Mouse (Mus musculus) embryonic facial prominence, embryonic 14.5 days (tissue): Measurements from ENCODE around the gene Apex1. TPM values are rescaled to one million over a fixed set of nuclear protein-coding genes. Genes with fewer than 3 reads are reported as not detected.
"Not testable (repeated sequence)": the region's sequence is repeated elsewhere in the genome, so short reads cannot be mapped to it uniquely, and the experiment has no call there.

Experiments used
- ATAC-seq: fragments of 200-750 bp; cut with Nextera tagmentation; 2 replicates; pipeline ENCODE4 v1.8.0; 2017; ENCODE audit warnings: low read depth, moderate number of reproducible peaks, moderate TSS enrichment
- DNase-seq: peaks from one replicate; pipeline ENCODE4 v3.0.0-alpha.2; 2015; ENCODE audit warnings: low spot score
- H3K27ac ChIP-seq: fragments of 300-500 bp; sonication (generic); replicated peaks from 2 replicates; pipeline ENCODE4 v1.5.1; 2014; ENCODE audit warnings: low read depth, mild to moderate bottlenecking, low read length, moderate library complexity
- H3K27me3 ChIP-seq: fragments of 300-500 bp; sonication (generic); replicated peaks from 2 replicates; pipeline ENCODE4 v1.6.1; 2014; ENCODE audit warnings: low read length; ENCODE audit not compliant: control insufficient read depth, insufficient read depth
- H3K36me3 ChIP-seq: fragments of 300-500 bp; sonication (generic); 2 replicates; pipeline ENCODE4 v1.6.1; 2014; ENCODE audit warnings: low read length, mixed read lengths; ENCODE audit not compliant: control insufficient read depth, insufficient read depth
- H3K4me1 ChIP-seq: fragments of 300-500 bp; sonication (generic); 2 replicates; pipeline ENCODE4 v1.6.1; 2014; ENCODE audit warnings: antibody characterized with exemption, low read length; ENCODE audit not compliant: control insufficient read depth, insufficient read depth
- H3K4me2 ChIP-seq: fragments of 300-500 bp; sonication (generic); 2 replicates; pipeline ENCODE4 v1.6.1; 2014; ENCODE audit warnings: low read depth, mild to moderate bottlenecking, low read length, moderate library complexity, mixed read lengths
- H3K4me3 ChIP-seq: fragments of 300-500 bp; sonication (generic); 2 replicates; pipeline ENCODE4 v1.5.1; 2014; ENCODE audit warnings: low read depth, mild to moderate bottlenecking, low read length
- H3K9ac ChIP-seq: fragments of 300-500 bp; sonication (generic); 2 replicates; pipeline ENCODE4 v1.6.1; 2014; ENCODE audit warnings: low read depth, mild to moderate bottlenecking, low read length, moderate library complexity, mixed read lengths
- H3K9me3 ChIP-seq: fragments of 300-500 bp; sonication (generic); 2 replicates; pipeline ENCODE4 v1.6.1; 2016; ENCODE audit warnings: low read length; ENCODE audit not compliant: control insufficient read depth
- WGBS: fragments of 180-500 bp; shearing (Covaris S2); extraction: QIAGEN DNeasy Blood & Tissue Kit; methylation state at CpG from one replicate; pipeline ENCODE4 v1.1.7; 2014; 5-methylcytosine and 5-hydroxymethylcytosine counted together
- polyA plus RNA-seq: library from polyadenylated mRNA; unstranded; fragments of >200 nt; fragmentation: Nextera tagmentation; extraction: Ambion mirVana; gene quantifications from 2 replicates; pipeline ENCODE4 v1.2.1, GENCODE M21; 2014

Gene Apex1
- polyA plus RNA-seq, 1 experiment from 2014 or later = 177 TPM

GRCm38 (mm10) chr14:50973054-50973453 lies 48.3 kb downstream of the Apex1 start:
- not testable (repeated sequence) for H3K9me3 ChIP-seq

GRCm38 (mm10) chr14:50973700-50974099 lies 48.9 kb downstream of the Apex1 start:
- Histone ChIP-seq H3K9ac (no peak overlapping the region), H3K4me2 (no peak overlapping the region), H3K27ac (no peak overlapping the region), H3K9me3 (no peaks in the 10 kb centered on the region), H3K4me3 (no peak overlapping the region), H3K27me3 (no peaks in the 10 kb centered on the region), H3K4me1 (no peaks in the 10 kb centered on the region; the same call in 1 of the 2 replicates), H3K36me3 (no peaks in the 10 kb centered on the region)
- DNase-seq (peak; percentile 39), ATAC-seq (no peak)
- WGBS = 45% methylated on average over 4 of the region's 4 CpGs

More at GRCm38 (mm10) chr14:50973054-50973453, 48.3 kb downstream of the Apex1 start:
- 89% methylated on average over 4 of the region's 5 CpGs for WGBS
- not testable (repeated sequence) for H3K27me3 ChIP-seq, H3K9ac ChIP-seq, H3K27ac ChIP-seq, ATAC-seq, H3K4me2 ChIP-seq, DNase-seq, H3K4me3 ChIP-seq, H3K4me1 ChIP-seq, H3K36me3 ChIP-seq

GRCm38 (mm10) chr14:50975001-50975400 lies 50.2 kb downstream of the Apex1 start:
- WGBS = 59% methylated on average over 5 of the region's 5 CpGs
- Histone ChIP-seq H3K36me3 (no peaks in the 10 kb centered on the region), H3K27ac (no peak overlapping the region)

GRCm38 (mm10) chr14:50976674-50977073 lies 51.9 kb downstream of the Apex1 start:
- H3K4me3 ChIP-seq = peak overlapping the region; percentile 6; the same call in 1 of the 2 replicates
- no peak overlapping the region for H3K27ac ChIP-seq
- H3K9ac ChIP-seq = 0 out of 2 replicates have a peak overlapping the region, but pooled peaks have one; percentile 34
- H3K9me3 ChIP-seq = no peaks in the 10 kb centered on the region
- H3K27me3 ChIP-seq = no peaks in the 10 kb centered on the region
- DNase-seq (peak; percentile 67), ATAC-seq (no peak)
- no peaks in the 10 kb centered on the region for H3K4me1 ChIP-seq
- peak overlapping the region; percentile 35 for H3K4me2 ChIP-seq
- H3K36me3 ChIP-seq = no peaks in the 10 kb centered on the region
- 14% methylated on average over 9 of the region's 9 CpGs for WGBS

More at GRCm38 (mm10) chr14:50975001-50975400, 50.2 kb downstream of the Apex1 start:
- H3K4me1 ChIP-seq = no peaks in the 10 kb centered on the region; the same call in 1 of the 2 replicates
- no peaks in the 10 kb centered on the region for H3K9me3 ChIP-seq
- H3K27me3 ChIP-seq = no peaks in the 10 kb centered on the region
- H3K4me2 ChIP-seq = no peak overlapping the region
- H3K4me3 ChIP-seq = no peak overlapping the region
- no peak overlapping the region for H3K9ac ChIP-seq
- DNase-seq (no peak), ATAC-seq (no peak)

Other genes starting within 250 kb of the Apex1 start
- not detected in 2 replicates for gene Olfr747, start 231.8 kb upstream of the Apex1 start, polyA plus RNA-seq
- 0.10 and 0.31 TPM in 2 replicates for gene Olfr748, start 217.6 kb upstream of the Apex1 start, polyA plus RNA-seq
- gene Olfr749, start 179.9 kb upstream of the Apex1 start, polyA plus RNA-seq = not detected in 2 replicates
- 57.7 and 68.7 TPM in 2 replicates for gene Ttc5, start 139.4 kb upstream of the Apex1 start, polyA plus RNA-seq
- not detected in 2 replicates for gene Ccnb1ip1, start 117.2 kb upstream of the Apex1 start, polyA plus RNA-seq
- 53.3 and 57.2 TPM in 2 replicates for gene Parp2, start 117.1 kb upstream of the Apex1 start, polyA plus RNA-seq
- 8.4 and 10.3 TPM in 2 replicates for gene Tep1, start 54.4 kb upstream of the Apex1 start, polyA plus RNA-seq
- gene Klhl33, start 27.5 kb upstream of the Apex1 start, polyA plus RNA-seq = 0.21 and 0.28 TPM in 2 replicates
- gene Osgep, start 75 bp upstream of the Apex1 start, polyA plus RNA-seq = 138 and 153 TPM in 2 replicates
- 42.0 and 54.8 TPM in 2 replicates for gene Pip4p1, start 5.9 kb downstream of the Apex1 start, polyA plus RNA-seq
- 51.5 and 51.7 TPM in 2 replicates for gene Pnp, start 6.1 kb downstream of the Apex1 start, polyA plus RNA-seq
- gene Gm49342, start 19.5 kb downstream of the Apex1 start, polyA plus RNA-seq = not detected in 2 replicates
- gene Pnp2, start 31.0 kb downstream of the Apex1 start, polyA plus RNA-seq = 0.45 and 0.73 TPM in 2 replicates
- 0.29 and 0.48 TPM in 2 replicates for gene Rnase10, start 82.8 kb downstream of the Apex1 start, polyA plus RNA-seq
- not detected in 2 replicates for gene Rnase9, start 116.9 kb downstream of the Apex1 start, polyA plus RNA-seq
- gene Rnase11, start 125.2 kb downstream of the Apex1 start, polyA plus RNA-seq = not detected in 2 replicates
- gene Rnase12, start 132.7 kb downstream of the Apex1 start, polyA plus RNA-seq = 0.49 TPM in 1 of 2 replicates, not detected in the other
- gene Olfr750, start 149.5 kb downstream of the Apex1 start, polyA plus RNA-seq = not detected in 2 replicates
- gene Rnase4, start 166.1 kb downstream of the Apex1 start, polyA plus RNA-seq = 63.8 and 73.0 TPM in 2 replicates
- 8.8 and 10.3 TPM in 2 replicates for gene Ang, start 166.2 kb downstream of the Apex1 start, polyA plus RNA-seq
- gene Eddm3b, start 189.5 kb downstream of the Apex1 start, polyA plus RNA-seq = not detected in 2 replicates
- gene Rnase6, start 198.9 kb downstream of the Apex1 start, polyA plus RNA-seq = 1.3 TPM in 2 replicates
- gene Rnase1, start 221.8 kb downstream of the Apex1 start, polyA plus RNA-seq = 0.48 and 1.1 TPM in 2 replicates
- gene Rnase2b, start 237.3 kb downstream of the Apex1 start, polyA plus RNA-seq = not detected in 2 replicates